Mouse (Mus musculus): ENCODE results near the gene Gnaq.

Gnaq gene

DNA sequence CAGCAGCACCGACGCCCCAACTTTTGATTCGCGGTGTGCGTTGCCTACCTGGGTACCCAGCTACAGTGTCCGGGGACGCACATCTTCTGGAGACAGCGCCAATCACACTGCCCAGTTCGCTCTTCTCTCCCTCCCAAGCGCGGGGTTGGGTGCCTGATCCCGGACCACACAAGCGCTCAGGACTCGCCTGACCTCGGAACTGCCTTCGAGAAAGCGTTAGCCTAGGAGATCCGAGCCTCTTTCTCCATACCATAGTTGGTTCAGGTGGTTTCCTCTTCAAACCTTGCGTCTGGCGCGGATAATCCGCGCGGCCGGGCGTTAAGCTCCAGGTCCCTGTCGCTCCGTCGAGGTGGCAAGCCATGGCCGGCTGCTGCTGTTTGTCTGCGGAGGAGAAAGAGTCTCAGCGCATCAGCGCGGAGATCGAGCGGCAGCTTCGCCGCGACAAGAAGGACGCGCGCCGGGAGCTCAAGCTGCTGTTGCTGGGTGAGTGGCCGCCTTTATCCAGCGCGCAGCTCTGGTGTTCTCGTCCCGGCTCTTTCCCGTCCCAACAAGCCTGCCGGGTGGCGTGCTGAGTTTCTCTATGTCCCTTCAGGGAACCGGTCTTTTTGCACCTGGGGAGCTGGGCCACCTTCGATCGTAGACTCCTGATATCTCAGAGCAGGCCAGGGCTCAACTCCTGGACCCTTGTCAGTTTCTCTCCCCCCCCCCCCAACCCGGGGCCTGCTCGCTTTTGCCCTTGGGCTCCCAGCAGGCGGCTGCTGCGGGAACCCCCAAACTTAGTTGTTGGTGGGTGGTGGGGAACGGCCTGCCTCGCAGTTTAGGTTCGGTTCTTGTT lies 303.9 kb downstream of the Gnaq start:
- TF ChIP-seq GATA4 (IDR thresholded peaks at IDR 0.05; ENCODE audit: insufficient replicate concordance, low read length), result no peak

Measured in liver, adult (tissue).